Mouse (Mus musculus) monocyte, adult 5-6 weeks (primary cell): ENCODE results near the gene Oxct1. TPM values are rescaled to one million over a fixed set of nuclear protein-coding genes. Genes with fewer than 3 reads are reported as not detected.

Source experiments
- ATAC-seq: fragments of 153-309, 156-312 bp; replicated peaks from 2 replicates; pipeline ENCODE4 v1.8.0; 2017; ENCODE audit warnings: mild to moderate bottlenecking; ENCODE audit not compliant: low TSS enrichment, insufficient number of reproducible peaks, severe bottlenecking, poor library complexity, low FRiP score
- total RNA-seq: library from RNA; stranded (forward); fragments of 200-1000, 200-491, 200-594 nt; gene quantifications from 3 replicates; pipeline ENCODE4 v1.2.3, GENCODE M21; 2017

The Oxct1 gene
- total RNA-seq, 1 experiment from 2014 or later: 68.8 TPM

DNA sequence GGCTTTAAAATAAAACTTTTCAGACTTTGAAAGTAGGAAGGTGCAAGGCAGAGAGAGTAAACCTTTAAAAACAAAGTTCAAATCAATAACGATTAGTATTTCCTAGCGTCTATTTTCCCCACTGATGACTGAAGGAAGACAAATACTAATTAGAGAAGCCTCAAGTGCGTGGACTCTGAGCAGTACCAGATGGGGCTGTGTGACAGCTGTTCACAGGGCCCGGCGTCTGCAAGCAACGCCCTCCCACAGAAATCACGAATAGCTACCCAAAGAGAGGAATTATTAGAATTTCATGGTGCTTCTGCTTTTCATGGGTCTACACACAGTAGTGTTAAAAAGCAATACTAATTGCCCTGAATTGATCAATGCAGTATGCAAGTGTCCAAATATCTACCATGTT, 61.7 kb downstream of the Oxct1 start:
- ATAC-seq: no peak

DNA sequence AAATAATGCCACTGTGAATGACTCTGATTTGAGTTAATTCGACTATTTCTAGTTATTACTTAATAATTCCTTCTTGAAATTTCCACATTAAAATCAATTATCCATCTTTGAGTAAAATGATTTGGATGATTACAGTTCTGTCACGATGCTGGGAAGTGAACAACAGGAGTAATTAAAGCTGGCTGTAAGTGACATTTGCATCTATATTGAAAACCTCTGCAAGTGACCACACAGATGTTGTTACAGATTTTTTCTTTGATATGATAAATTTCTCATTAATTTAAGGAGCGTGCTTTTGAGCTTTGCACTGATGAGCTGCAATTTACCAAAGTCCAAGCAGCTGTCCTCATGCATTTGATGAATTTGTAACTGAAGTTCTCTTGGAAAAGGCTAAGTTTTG, 64.4 kb downstream of the Oxct1 start:
- ATAC-seq: no peak

DNA sequence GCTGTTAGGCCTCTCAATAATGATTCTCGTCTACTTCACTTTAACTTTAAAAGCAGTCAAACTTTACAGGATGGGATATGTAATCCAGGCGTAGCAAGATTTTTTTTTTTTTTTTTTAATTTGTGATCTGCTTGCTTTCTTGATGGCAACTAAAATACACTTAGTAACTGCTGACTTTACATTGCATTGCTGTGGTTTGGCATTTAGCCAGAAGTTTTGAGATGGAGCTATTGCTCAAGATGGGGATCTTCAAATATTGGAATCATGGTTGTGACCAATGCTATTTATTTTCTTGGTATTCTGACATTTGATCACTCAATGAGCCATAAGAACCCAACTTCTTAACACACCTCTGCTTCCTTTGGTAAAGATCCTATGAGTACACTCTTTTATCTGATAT, 66.4 kb downstream of the Oxct1 start:
- ATAC-seq: no peak

DNA sequence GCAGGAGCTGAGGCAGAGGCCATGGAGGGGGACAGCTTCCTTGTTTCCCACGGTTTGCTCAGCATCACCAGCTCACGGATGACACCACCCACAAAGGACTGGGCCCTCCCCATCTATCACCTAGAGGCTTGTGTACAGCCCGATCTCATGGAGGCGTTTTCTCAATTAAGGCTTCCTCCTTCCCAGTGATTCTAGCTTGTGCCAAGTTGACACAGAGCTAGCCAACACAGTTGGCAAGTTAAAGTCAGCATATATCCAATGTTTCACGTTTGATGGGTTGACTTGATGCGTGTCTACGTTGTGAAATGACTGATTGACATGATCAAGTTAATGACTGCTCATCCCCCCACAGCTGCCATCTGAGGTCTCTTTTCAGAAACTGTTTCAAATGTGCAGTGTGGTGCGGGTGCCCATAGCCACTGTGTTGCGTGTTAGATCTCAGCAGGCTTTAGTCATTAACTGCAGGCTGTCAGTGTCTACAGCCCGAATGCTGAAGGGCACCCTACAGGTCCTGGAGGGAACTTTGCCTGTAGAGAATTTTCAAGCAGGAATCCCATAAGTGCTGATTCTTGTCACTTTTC, 74.2 kb downstream of the Oxct1 start:
- no peak for ATAC-seq

DNA sequence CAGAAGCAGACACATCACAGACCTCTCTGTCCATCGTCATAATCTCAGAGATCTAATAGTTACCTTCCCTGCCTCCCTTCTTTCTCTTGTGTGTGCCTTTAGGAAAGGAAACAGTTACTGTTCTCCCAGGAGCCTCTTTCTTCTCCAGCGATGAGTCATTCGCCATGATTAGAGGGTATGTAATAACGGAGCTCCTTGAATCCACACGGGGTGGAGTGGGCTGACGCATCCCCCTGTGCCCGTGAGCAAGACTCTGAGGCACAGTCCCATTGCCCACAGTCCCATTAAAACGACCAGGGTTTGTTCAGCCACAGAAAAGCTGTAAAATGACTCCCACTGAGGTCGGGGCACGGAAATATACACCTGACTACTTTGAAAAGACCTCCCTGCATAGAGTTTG, 74.8 kb downstream of the Oxct1 start:
- ATAC-seq: no peak

DNA sequence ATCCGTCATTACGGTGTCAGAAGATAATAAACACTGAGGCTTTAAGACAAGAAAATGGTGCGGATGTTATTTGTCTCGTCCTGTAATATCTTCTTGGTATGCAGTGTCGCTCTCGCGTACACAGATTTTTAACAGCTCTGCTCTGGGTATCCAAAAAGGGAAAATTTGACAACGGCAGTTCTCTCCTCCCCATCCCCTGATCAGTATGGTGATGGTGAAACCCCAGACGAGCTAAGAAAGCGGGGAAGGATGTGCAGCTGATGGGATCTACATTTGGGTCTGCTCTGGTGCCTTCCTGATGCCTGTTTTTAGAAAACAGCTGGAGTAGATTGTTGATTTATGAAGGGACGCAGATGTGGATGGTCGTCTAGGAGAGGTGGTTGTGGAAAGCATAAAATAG, 78.1 kb downstream of the Oxct1 start:
- no peak for ATAC-seq

DNA sequence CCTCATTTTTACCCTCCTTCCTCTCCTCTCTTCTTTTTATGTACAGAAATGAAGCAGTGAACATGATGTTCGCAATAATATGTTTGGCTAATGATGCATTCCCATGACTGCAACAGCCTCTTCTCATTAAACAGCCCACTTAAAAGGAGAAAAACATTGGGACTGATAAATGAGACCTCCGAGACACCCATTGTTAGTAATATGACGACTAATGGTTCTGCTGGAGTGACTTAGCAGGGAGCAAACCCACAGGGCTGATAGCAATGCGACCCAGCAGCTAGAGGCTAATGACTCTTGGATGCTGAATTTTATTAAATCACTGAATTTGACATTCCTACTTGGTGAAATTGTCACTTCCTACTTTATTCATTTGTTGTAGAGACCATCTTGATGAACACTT, 79.3 kb downstream of the Oxct1 start:
- no peak for ATAC-seq

DNA sequence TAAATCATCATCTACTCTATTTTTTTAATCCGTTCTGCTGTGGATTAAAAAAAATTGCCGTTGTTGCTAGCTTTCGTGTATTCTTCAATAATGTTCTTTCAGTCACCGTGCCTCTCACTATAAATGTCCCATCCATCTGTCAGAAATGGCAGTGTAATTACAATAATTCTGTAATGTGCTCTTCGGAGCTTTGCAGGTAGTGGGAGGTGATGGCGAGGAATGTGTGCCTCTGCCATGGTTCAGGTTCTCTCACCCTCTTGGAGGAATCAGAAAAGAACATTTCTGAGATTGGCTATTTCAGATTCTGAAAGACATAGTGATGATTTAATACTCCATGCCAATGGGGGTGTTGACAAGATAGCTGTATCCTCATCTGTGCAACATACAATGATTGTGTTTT, 93.8 kb downstream of the Oxct1 start:
- ATAC-seq: no peak

DNA sequence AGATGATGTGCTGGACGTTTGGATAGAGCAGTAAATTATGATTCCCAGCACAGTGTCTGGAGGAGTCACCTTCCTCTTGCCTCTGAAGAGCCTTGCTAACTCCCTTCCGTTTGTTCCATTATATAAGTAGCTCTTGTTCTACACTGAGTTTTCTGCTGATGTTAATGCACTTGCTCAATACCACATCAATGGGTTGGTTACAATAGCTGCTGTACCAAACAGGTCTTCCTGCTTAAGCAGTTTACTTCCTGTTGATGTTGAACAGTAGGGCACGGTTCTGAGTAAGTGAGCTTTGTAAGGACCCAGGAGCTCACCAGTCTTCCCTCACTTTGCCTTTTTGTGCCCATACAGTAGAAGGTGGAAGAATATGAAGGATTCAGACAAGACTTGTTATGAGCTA, 98.5 kb downstream of the Oxct1 start:
- no peak for ATAC-seq

DNA sequence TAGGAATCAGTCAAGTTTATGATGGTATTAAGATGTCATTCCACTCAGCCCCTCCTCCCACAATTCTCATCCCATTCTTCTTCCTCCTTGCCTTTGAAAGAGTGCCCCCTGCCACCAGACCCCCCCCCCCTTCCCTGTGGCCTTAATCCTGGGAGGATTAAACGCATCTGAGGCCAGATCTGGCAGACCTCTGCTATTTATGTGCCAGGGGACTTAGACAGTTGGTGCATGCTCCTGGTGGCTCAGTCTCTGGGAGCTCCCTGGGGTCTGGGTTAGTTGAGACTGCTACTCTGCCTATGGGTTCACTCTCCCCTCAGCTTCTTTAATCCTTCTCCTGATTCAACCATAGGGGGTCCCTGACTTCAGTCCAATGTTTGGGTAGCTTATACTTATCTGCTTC, 112.3 kb downstream of the Oxct1 start:
- ATAC-seq: no peak

DNA sequence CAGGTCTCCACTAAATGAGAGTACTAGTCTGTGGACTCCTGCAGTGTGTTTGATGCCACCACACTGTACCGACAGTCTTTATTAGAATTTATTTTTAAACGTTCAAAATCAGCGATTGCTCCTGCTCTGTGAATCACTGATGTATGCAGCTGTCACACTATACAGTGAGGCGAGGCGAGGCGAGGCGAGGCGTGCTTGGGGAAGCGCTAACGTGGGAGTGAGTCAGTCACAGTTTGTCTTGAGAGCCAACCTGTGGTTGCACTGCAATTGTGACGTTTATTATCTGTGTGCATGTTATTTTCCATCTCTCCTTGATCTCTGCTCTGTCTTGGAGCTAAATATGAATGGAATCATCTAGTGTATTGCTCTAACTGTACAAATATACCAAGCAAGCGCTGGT, 113.3 kb downstream of the Oxct1 start:
- ATAC-seq: no peak

DNA sequence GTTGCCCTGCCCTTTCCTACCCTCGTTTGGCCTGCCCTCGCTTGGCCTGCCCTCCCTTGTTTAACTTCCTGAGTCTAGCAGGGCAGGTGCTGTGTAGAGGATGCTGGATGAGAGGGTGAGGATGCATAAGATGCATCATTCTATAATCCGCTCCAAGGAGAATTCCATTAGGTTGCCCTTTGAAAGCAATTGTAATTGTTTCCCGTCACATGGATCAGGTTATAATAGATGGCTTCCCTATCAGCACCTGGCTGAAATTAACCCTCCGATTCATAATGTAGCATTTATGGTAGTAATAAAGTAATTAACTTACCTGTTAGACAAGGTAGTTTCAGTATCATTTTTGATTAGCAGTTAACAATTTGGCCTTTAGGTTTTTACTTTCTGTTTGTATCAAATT, 119.2 kb downstream of the Oxct1 start:
- no peak for ATAC-seq

DNA sequence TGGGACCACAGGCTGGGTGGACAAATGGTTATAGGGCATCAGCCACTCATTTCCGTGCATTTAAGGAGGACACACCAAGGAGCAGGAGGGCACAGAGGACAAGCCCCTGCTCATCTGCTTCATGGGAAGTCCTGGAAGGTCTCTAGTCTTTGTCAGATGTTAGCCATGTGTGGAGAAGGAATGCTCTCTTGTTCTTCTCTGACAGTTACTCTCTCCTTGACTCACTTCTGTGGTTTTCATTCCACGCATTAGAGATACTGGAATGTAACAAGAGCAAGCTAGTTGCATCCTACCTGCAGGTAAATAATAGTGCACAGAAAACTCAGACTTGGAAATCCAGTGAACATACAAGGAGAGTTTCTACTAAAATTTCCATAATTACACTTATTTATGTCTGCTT, 121.5 kb downstream of the Oxct1 start:
- ATAC-seq: no peak

DNA sequence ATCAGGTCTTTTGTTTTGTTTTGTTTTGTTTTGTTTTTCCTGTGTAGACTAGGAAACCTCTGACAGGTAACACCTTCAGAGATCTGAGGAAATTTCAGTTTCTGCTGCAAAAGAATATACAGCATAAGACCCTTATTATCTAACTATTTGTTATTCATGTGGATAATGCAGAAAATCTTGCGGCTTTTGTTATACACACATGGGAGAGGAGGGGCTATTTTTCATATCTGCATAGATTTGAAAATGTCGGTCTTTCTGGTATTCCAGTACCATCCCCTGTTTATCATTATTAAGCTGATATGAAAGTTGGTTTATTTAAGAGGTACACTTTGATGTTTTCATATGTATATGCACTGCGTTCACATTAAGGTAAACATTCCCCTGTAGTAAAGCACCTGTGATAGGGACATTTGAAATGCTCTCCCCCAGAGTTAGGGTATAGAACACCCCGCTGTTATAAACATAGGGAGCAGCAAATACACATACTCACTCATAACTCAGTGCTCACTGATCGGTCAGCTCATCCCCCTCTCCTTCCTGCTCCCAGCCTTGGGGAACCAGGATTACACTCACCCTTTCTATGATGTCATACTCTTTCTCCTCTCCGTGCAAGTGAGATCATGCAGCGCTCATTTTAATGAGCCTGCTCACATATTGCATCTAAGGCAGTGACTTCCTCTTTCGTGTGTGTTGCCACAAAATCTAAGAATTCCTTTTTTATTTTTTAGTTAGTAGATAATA, 122.6 kb downstream of the Oxct1 start:
- ATAC-seq: no peak

DNA sequence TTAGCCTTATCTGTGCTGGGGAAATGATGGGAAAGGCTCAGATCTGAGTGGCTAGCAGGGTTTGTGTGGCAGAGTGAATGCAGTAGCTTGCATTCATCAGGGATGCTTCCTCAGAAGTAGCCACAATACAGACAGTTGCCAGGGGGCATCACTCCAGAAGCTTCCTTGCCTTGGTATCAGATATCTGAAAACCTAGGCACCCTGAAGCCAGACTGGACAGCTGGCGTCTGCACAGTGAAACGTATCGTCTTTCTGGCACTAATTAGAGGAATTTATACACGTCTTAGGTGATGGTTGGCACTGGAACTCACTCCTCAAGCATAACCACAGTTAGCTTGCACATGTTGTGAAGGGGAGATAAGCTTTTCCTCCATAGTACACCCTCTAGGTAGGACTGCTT, 128.5 kb downstream of the Oxct1 start:
- ATAC-seq: no peak

DNA sequence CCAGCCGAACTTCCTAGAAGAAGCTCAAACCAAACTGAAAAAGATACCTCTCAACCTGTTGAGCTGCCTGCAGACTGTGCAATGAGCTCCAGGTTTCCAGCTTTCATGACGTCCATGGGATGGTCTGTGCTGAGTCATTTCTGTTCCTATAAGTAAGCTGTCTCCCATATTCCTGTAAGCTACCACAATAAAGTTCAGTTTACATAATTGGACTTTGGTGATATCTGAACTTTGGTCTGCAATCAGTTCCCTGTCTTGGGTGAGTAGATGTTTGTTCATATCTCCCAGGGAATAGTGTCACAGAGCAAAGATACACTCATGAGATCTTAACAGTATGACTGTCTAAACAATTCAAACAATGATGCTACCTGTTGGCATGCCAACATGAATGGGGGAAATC, 141.8 kb downstream of the Oxct1 start:
- no peak for ATAC-seq

DNA sequence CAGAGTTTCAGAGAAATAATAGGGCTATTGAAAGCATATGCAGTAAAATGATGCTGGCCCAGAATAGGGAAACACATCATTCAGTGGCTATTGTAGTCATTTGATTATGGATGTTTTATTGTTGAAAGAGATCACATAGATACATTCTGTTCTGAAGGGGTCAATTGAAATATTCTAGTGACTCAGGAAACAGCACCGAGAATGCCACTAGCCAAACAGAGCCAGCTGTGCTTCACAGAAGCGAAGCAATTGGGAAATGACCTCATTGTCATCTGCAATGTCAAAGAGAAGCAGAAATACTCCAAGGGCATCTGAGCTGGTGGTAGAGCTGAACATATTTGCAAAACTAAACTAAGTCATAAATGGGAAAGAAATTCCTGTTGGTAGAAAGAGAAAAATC, 145.4 kb downstream of the Oxct1 start:
- no peak for ATAC-seq

DNA sequence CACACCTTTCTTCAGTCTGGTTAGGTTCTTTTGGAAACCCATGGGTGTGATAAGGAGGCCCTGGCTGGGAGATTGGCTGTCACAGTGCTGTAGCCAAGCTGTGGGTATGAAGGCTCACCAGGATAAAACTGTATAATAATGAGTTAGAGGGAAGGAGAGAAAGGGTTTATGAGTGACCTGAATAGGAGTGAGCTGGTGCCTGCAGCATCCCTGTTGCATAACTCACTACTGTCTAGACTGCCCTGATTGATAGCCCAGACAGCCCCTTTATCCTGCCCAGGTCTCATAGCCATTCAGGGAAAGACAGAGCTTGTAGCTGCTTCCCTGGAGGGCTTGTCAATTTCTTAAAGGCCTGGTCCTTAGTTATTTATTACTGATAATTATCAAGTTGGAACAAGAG, 171.7 kb downstream of the Oxct1 start:
- no peak for ATAC-seq
